Mouse (Mus musculus) midbrain, embryonic 13.5 days (tissue): ENCODE data around the gene Atat1. TPM values are rescaled to one million over a fixed set of nuclear protein-coding genes. Genes with fewer than 3 reads are reported as not detected.

ENCODE experiments used
- ATAC-seq: fragments of 200-750 bp; cut with Nextera tagmentation; 2 replicates; pipeline ENCODE4 v1.8.0; 2017; ENCODE audit warnings: mild to moderate bottlenecking, moderate TSS enrichment, moderate library complexity
- H3K27ac ChIP-seq: fragments of 300-500 bp; sonication (generic); 2 replicates; pipeline ENCODE4 v1.5.1; 2015; ENCODE audit warnings: inconsistent platforms, mild to moderate bottlenecking, moderate library complexity
- H3K27me3 ChIP-seq: fragments of 300-500 bp; sonication (generic); 2 replicates; pipeline ENCODE4 v1.6.1; 2015; ENCODE audit warnings: mild to moderate bottlenecking, inconsistent platforms
- H3K36me3 ChIP-seq: fragments of 300-500 bp; sonication (generic); 2 replicates; pipeline ENCODE4 v1.6.1; 2015; ENCODE audit warnings: mild to moderate bottlenecking, inconsistent platforms
- H3K4me1 ChIP-seq: fragments of 300-500 bp; sonication (generic); replicated peaks from 2 replicates; pipeline ENCODE4 v1.6.1; 2015; ENCODE audit warnings: inconsistent platforms
- H3K4me2 ChIP-seq: fragments of 300-500 bp; sonication (generic); replicated peaks from 2 replicates; pipeline ENCODE4 v1.6.1; 2015; ENCODE audit warnings: moderate library complexity, mild to moderate bottlenecking, inconsistent platforms
- H3K4me3 ChIP-seq: fragments of 300-500 bp; sonication (generic); replicated peaks from 2 replicates; pipeline ENCODE4 v1.5.1; 2015; ENCODE audit warnings: mild to moderate bottlenecking, inconsistent platforms
- H3K9ac ChIP-seq: fragments of 300-500 bp; sonication (generic); replicated peaks from 2 replicates; pipeline ENCODE4 v1.6.1; 2015; ENCODE audit warnings: mild to moderate bottlenecking, inconsistent platforms
- H3K9me3 ChIP-seq: fragments of 300-500 bp; sonication (generic); 2 replicates; pipeline ENCODE4 v1.6.1; 2016; ENCODE audit warnings: mild to moderate bottlenecking, inconsistent platforms
- WGBS: fragments of 180-500 bp; shearing (Covaris S2); methylation state at CpG from one replicate; pipeline ENCODE4 v1.1.7; 2015; 5-methylcytosine and 5-hydroxymethylcytosine counted together
- polyA plus RNA-seq: library from polyadenylated mRNA; unstranded; fragments of >200 nt; fragmentation: Nextera tagmentation; extraction: Ambion mirVana; gene quantifications from 2 replicates; pipeline ENCODE4 v1.2.1, GENCODE M21; 2015

The Atat1 gene
- polyA plus RNA-seq, 1 experiment from 2014 or later, result 466 TPM

DNA sequence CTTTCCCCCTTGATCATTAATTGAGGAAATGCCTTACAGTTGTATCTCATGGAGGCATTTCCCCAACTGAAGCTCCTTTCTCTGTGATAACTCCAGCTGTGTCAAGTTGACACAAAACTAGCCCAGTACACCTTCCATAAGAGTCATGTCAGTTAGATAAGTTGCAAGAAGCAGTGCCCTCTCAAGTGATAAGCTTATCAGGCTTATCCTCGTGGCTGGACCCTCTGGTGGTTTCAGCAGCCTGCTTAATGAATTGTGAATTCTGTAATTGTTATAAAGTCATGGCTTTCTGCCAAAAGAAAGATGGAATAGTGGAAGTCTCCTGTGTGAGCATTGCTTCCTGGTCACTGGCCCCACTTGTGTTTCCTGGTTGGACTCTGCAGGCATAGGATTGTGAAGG is 17.6 kb upstream of the Atat1 start:
- no peaks in the 10 kb centered on the region for H3K27me3 ChIP-seq
- no peak overlapping the region for H3K4me2 ChIP-seq
- peaks cover 86% of the 10 kb centered on the region for H3K36me3 ChIP-seq
- H3K27ac ChIP-seq, result no peak overlapping the region
- ATAC-seq, result no peak
- 86% methylated on average over 1 of the region's 1 CpGs for WGBS
- no peak overlapping the region for H3K9ac ChIP-seq
- H3K4me3 ChIP-seq, result no peak overlapping the region
- no peaks in the 10 kb centered on the region for H3K9me3 ChIP-seq
- peaks cover 5% of the 10 kb centered on the region; the same call in 1 of the 2 replicates for H3K4me1 ChIP-seq

- H3K27ac ChIP-seq, result no peak overlapping the region
- no peak overlapping the region for H3K9ac ChIP-seq
- WGBS, result 96% methylated on average over 4 of the region's 4 CpGs
- H3K27me3 ChIP-seq, result no peaks in the 10 kb centered on the region
- ATAC-seq, result no peak
- H3K4me3 ChIP-seq, result no peak overlapping the region
- H3K4me1 ChIP-seq, result peaks cover 37% of the 10 kb centered on the region
- no peak overlapping the region for H3K4me2 ChIP-seq
- H3K9me3 ChIP-seq, result no peaks in the 10 kb centered on the region
- peaks cover 50% of the 10 kb centered on the region for H3K36me3 ChIP-seq
These were observed 13.4 kb upstream of the Atat1 start for GRCm38 (mm10) chr17:35923281-35923680.

GRCm38 (mm10) chr17:35922566-35922965 is 12.7 kb upstream of the Atat1 start:
- Histone ChIP-seq H3K4me1 (peaks cover 37% of the 10 kb centered on the region), H3K36me3 (peaks cover 43% of the 10 kb centered on the region), H3K4me2 (no peak overlapping the region), H3K4me3 (no peak overlapping the region), H3K9ac (no peak overlapping the region), H3K27ac (peak overlapping the region; percentile 12; the same call in 1 of the 2 replicates), H3K9me3 (no peaks in the 10 kb centered on the region), H3K27me3 (no peaks in the 10 kb centered on the region)
- ATAC-seq, result no peak
- 88% methylated on average over 3 of the region's 3 CpGs for WGBS

- Histone ChIP-seq H3K27me3 (no peaks in the 10 kb centered on the region), H3K9me3 (no peaks in the 10 kb centered on the region), H3K9ac (no peak overlapping the region), H3K4me2 (no peak overlapping the region), H3K4me1 (peaks cover 37% of the 10 kb centered on the region), H3K27ac (peak overlapping the region; percentile 37), H3K36me3 (peaks cover 36% of the 10 kb centered on the region), H3K4me3 (no peak overlapping the region)
- WGBS, result 87% methylated on average over 4 of the region's 4 CpGs
- no peak for ATAC-seq
These were observed 11.8 kb upstream of the Atat1 start for GRCm38 (mm10) chr17:35921710-35922109.

DNA sequence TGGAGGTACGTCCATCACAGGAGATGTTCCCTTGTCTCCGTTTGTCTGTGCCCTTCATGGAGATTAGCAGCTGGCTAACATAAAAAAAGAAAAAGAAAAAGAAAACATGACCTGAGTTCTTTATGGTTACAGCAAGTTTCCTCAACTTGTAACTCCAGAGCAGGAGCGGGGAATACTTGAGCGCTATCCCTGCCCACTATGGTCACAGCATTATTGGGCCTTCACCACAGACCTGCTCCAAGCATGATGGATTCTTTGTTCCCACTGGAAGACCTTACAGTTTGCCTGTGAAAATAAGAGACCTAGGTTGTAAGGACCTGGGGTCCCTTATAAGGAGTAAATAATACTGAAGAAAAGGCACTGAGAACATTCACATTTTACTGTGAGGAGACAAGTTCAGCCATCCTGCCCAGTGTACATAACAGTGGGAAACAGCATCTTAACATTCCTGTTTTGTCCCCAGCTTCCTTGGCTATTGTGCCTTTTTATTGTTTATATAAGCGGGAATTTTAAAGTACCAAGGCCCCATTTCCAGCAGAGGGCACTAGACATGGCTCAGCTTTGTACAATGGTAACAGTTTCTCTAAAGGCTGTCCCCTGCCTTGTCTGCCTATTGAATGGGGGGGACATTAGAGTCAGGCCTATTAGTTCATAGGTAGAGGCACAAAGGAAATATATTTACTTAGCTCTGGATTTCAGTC is 11.1 kb upstream of the Atat1 start:
- WGBS, result 70% methylated on average over 5 of the region's 5 CpGs
- Histone ChIP-seq H3K4me3 (peak overlapping the region; percentile 78; the same call in 1 of the 2 replicates), H3K9ac (peak overlapping the region; percentile 98; the same call in 1 of the 2 replicates)

GRCm38 (mm10) chr17:35920384-35920783 is 10.5 kb upstream of the Atat1 start:
- Histone ChIP-seq H3K27ac (peak overlapping the region; percentile 99), H3K4me2 (peak overlapping the region; percentile 84), H3K4me3 (peak overlapping the region; percentile 78), H3K9me3 (no peaks in the 10 kb centered on the region), H3K27me3 (no peaks in the 10 kb centered on the region), H3K4me1 (peaks cover 43% of the 10 kb centered on the region), H3K9ac (peak overlapping the region; percentile 98), H3K36me3 (peaks cover 23% of the 10 kb centered on the region)
- 72% methylated on average over 1 of the region's 1 CpGs for WGBS
- ATAC-seq, result no peak

More for the DNA sequence above, 11.1 kb upstream of the Atat1 start:
- no peaks in the 10 kb centered on the region for H3K9me3 ChIP-seq
- H3K4me1 ChIP-seq, result peaks cover 37% of the 10 kb centered on the region
- peak overlapping the region; percentile 84 for H3K4me2 ChIP-seq
- ATAC-seq, result no peak
- H3K27me3 ChIP-seq, result no peaks in the 10 kb centered on the region
- peak overlapping the region; percentile 99 for H3K27ac ChIP-seq
- peaks cover 29% of the 10 kb centered on the region for H3K36me3 ChIP-seq

DNA sequence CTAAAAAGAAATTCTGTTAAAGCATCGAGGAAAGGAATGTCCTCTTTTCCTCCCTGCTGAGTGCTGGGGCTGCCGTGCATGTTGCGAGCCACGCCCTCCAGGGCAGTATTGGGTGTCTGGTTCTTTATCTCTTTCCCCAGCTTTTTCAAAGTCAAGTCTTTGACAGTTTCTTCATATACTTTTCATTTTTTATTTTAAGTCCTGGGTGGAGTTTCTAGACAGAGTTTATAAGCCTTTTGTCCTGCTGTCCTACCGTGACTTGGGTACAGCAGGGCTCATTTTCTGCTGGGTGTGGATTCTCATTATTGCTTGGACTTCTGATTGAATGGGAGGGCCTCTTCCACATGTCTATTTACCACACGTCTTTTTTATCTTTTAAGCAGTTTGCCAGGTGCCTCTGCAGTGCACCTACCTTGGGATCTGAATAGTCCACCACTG is 10.0 kb upstream of the Atat1 start:
- H3K27ac ChIP-seq, result peak overlapping the region; percentile 99
- ATAC-seq, result no peak
- WGBS, result 43% methylated on average over 6 of the region's 6 CpGs

DNA sequence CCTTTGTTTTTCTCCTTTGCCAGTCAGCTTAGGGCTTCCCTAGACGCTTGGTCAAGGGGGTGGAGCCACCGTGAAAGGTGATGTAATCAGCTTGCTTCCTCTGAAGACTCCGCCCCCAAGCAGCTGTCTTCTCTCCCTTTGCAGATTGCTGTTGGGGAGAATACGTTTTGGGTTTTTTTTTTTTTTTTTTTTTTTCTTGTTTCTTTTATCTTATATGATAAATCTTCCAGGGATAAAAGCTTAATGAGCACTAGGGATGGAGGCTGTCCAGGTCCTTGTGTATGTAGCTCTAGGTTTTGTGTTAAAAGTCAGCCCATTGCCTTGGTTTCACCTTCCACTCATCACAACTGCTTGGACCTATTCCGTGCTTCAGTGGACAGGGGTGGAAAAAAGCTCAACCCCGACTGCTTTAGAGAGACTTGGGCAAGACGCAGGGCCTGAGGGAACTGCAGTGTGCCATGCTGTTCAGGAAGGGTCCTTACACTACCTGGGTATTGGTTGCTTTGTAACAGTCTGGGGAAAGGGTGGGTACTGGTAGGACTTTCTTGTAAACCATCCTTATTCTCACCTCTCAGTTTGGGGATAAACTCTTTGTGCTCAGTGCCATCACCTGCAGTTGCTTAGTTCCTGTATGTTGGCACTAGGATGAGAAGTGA is 9.3 kb upstream of the Atat1 start:
- H3K9me3 ChIP-seq, result no peaks in the 10 kb centered on the region
- no peaks in the 10 kb centered on the region for H3K27me3 ChIP-seq

More for the DNA sequence above, 10.0 kb upstream of the Atat1 start:
- H3K4me2 ChIP-seq, result peak overlapping the region; percentile 84
- peak overlapping the region; percentile 98 for H3K9ac ChIP-seq
- peaks cover 18% of the 10 kb centered on the region for H3K36me3 ChIP-seq
- H3K27me3 ChIP-seq, result no peaks in the 10 kb centered on the region
- peaks cover 48% of the 10 kb centered on the region for H3K4me1 ChIP-seq
- H3K9me3 ChIP-seq, result no peaks in the 10 kb centered on the region
- peak overlapping the region; percentile 78 for H3K4me3 ChIP-seq

DNA sequence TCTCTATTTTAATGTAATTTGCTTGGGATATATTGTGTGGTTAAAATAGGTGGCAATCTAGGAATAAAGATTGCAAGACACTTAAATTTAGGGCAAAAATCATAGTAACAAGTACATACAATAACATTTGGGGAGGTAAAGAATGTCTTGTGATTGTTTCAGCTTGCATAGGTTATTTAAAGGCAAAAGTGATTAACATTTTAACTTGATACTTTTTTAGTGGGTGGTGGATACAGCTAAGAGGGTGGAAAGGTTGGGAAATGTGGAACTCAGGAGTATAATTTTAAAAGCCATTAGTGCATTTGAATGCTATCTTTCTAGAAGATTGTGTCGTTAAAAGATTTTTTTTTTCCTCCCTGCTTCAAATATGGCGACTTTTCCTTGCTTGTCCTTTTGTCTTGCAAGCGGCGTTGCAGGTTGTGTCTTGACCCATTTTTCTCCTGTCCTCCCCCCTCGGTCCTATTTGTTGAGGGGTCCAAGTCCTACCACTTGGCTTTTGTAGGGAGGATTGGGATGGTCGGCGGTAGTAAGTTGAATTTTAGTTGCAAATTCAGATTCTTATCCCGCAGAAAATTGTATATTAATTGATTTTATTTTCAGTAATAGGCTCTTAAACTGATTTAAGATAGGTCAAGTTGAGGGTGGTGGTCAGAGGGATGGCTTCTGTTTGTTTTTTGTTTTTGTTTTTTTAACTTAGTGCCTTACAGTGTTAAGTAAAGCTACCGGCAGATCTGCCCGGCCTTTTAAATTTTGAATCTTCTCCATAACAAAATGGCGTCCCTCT is 8.6 kb upstream of the Atat1 start:
- no peaks in the 10 kb centered on the region for H3K9me3 ChIP-seq
- no peak for ATAC-seq
- under 1% methylated on average over 11 of the region's 11 CpGs for WGBS

More for the DNA sequence above, 9.3 kb upstream of the Atat1 start:
- Histone ChIP-seq H3K4me3 (peak overlapping the region; percentile 78), H3K36me3 (peaks cover 14% of the 10 kb centered on the region), H3K9ac (peak overlapping the region; percentile 98), H3K4me1 (peaks cover 48% of the 10 kb centered on the region), H3K4me2 (peak overlapping the region; percentile 84), H3K27ac (peak overlapping the region; percentile 99)
- 6% methylated on average over 7 of the region's 7 CpGs for WGBS
- peak; percentile 47 for ATAC-seq

DNA sequence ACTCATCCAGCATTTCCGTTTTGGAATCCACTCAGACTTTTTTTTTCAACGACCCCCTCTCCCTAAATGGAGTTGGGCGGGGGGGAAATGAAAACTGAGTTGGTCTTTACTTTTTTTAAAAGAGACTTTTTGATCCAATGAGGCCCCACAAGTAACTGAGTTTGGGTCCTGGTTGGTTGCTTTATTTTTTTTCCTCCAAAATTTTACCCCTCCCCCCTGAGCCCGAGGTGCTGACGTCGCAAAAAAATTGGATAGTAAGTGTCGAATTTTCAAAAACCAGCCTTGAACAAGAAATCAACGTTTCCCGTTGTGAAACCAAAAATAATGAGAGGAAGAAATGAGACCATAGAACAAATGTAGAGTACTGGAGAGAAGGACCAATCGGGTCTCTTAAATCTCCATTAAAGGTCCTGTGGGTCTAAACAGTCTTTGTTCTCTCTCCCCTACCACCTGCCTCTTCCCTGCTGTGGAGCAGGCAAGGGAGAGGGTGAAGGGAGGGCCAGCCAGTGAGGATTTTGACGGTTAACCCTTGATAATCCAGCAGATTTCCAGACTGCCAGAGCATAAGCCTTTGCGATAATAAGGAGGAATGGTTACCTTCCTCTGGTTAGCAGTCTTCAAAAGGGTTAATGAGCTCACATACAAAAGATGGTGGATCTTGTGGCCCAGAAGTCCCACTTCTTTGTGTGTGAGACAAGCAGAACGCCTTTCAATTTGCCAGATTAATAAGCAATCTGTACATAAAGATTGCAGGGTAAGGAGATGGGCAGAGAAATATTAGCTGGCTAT is 7.8 kb upstream of the Atat1 start:
- WGBS, result 0% methylated on average over 13 of the region's 13 CpGs
- Histone ChIP-seq H3K4me2 (peak overlapping the region; percentile 84), H3K9ac (peak overlapping the region; percentile 98), H3K4me3 (peak overlapping the region; percentile 78), H3K36me3 (peaks cover 15% of the 10 kb centered on the region; the same call in 1 of the 2 replicates), H3K4me1 (peaks cover 45% of the 10 kb centered on the region), H3K27me3 (no peaks in the 10 kb centered on the region), H3K27ac (peak overlapping the region; percentile 99), H3K9me3 (no peaks in the 10 kb centered on the region)
- ATAC-seq, result peak; percentile 12; the same call in 1 of the 2 replicates

More for the DNA sequence above, 8.6 kb upstream of the Atat1 start:
- H3K36me3 ChIP-seq, result peaks cover 12% of the 10 kb centered on the region
- H3K4me1 ChIP-seq, result peaks cover 48% of the 10 kb centered on the region
- H3K27ac ChIP-seq, result peak overlapping the region; percentile 99
- H3K27me3 ChIP-seq, result no peaks in the 10 kb centered on the region
- H3K4me3 ChIP-seq, result peak overlapping the region; percentile 78
- peak overlapping the region; percentile 98 for H3K9ac ChIP-seq
- peak overlapping the region; percentile 84 for H3K4me2 ChIP-seq

- Histone ChIP-seq H3K27ac (peak overlapping the region; percentile 99), H3K4me3 (peak overlapping the region; percentile 78), H3K9ac (peak overlapping the region; percentile 98), H3K4me1 (peaks cover 39% of the 10 kb centered on the region), H3K4me2 (peak overlapping the region; percentile 84), H3K36me3 (peaks cover 21% of the 10 kb centered on the region), H3K27me3 (no peaks in the 10 kb centered on the region), H3K9me3 (no peaks in the 10 kb centered on the region)
- no peak for ATAC-seq
- 0% methylated on average over 8 of the region's 8 CpGs for WGBS
These were observed 7.2 kb upstream of the Atat1 start for GRCm38 (mm10) chr17:35917143-35917462.
